Mouse (Mus musculus) adrenal gland, adult 8-10 months (tissue): ENCODE results near the gene Spsb1. TPM values are rescaled to one million over a fixed set of nuclear protein-coding genes. Genes with fewer than 3 reads are reported as not detected.

Experiments
- DNase-seq: peaks from one replicate; pipeline ENCODE4 v3.0.0; 2022
- total RNA-seq, 4 experiments: library from RNA; stranded (reverse); gene quantifications; 2 replicates each; pipeline ENCODE4 v1.2.4; 2022

Spsb1 gene
- total RNA-seq, 4 experiments from 2014 or later, result 17.0 to 29.8 (median 23.9) TPM

GRCm38 (mm10) chr4:149951201-149951600 lies 3.6 kb downstream of the Spsb1 start:
- DNase-seq, result peak; percentile 58

- DNase-seq, result no peak
Observed at GRCm38 (mm10) chr4:149949691-149950090, 5.2 kb downstream of the Spsb1 start.

GRCm38 (mm10) chr4:149948119-149948518 lies 6.7 kb downstream of the Spsb1 start:
- no peak for DNase-seq

GRCm38 (mm10) chr4:149947396-149947795 lies 7.4 kb downstream of the Spsb1 start:
- DNase-seq, result no peak

GRCm38 (mm10) chr4:149945194-149945593 lies 9.6 kb downstream of the Spsb1 start:
- DNase-seq, result no peak

- DNase-seq, result no peak
Observed at GRCm38 (mm10) chr4:149944214-149944613, 10.6 kb downstream of the Spsb1 start.

- DNase-seq, result no peak
Observed at GRCm38 (mm10) chr4:149942831-149943741, 11.8 kb downstream of the Spsb1 start.

- no peak for DNase-seq
Observed at GRCm38 (mm10) chr4:149941067-149941755, 13.6 kb downstream of the Spsb1 start.

GRCm38 (mm10) chr4:149938701-149939100 lies 16.1 kb downstream of the Spsb1 start:
- DNase-seq, result no peak

- no peak for DNase-seq
Observed at GRCm38 (mm10) chr4:149936921-149937320, 17.9 kb downstream of the Spsb1 start.

GRCm38 (mm10) chr4:149935470-149935869 lies 19.4 kb downstream of the Spsb1 start:
- no peak for DNase-seq

GRCm38 (mm10) chr4:149933519-149934245 lies 21.2 kb downstream of the Spsb1 start:
- DNase-seq, result no peak

GRCm38 (mm10) chr4:149933025-149933424 lies 21.8 kb downstream of the Spsb1 start:
- DNase-seq, result no peak

GRCm38 (mm10) chr4:149932108-149932815 lies 22.6 kb downstream of the Spsb1 start:
- DNase-seq, result no peak

- DNase-seq, result no peak
Observed at GRCm38 (mm10) chr4:149930755-149931154, 24.1 kb downstream of the Spsb1 start.

GRCm38 (mm10) chr4:149923014-149923413 lies 31.8 kb downstream of the Spsb1 start:
- DNase-seq, result no peak

- DNase-seq, result no peak
Observed at GRCm38 (mm10) chr4:149922121-149922718, 32.6 kb downstream of the Spsb1 start.

- no peak for DNase-seq
Observed at GRCm38 (mm10) chr4:149920886-149921285, 34.0 kb downstream of the Spsb1 start.

GRCm38 (mm10) chr4:149918455-149919070 lies 36.3 kb downstream of the Spsb1 start:
- DNase-seq, result no peak

- no peak for DNase-seq
Observed at GRCm38 (mm10) chr4:149916831-149917230, 38.0 kb downstream of the Spsb1 start.

- DNase-seq, result no peak
Observed at GRCm38 (mm10) chr4:149913709-149914370, 41.0 kb downstream of the Spsb1 start.
